Mouse (Mus musculus) cerebellum, postnatal 25 days (tissue): ENCODE measurements at regions not wholly inside any gene's neighbourhood (a gene's known extent, or its start where the extent isn't known, plus 50 kb on each side); places are given as distances from the start of the nearest gene placed in this dataset.
A peak's percentile ranks its signal among the peaks of the same experiment; 100 is the strongest.
"Not testable (repeated sequence)": the region's sequence is repeated elsewhere in the genome, so short reads cannot be mapped to it uniquely, and the experiment has no call there.

Experiments
- DNase-seq, 2 experiments: peaks; one replicate each; pipeline ENCODE4 v3.0.0; 2021; ENCODE audit warnings: mixed read lengths in 2 of 2

DNA sequence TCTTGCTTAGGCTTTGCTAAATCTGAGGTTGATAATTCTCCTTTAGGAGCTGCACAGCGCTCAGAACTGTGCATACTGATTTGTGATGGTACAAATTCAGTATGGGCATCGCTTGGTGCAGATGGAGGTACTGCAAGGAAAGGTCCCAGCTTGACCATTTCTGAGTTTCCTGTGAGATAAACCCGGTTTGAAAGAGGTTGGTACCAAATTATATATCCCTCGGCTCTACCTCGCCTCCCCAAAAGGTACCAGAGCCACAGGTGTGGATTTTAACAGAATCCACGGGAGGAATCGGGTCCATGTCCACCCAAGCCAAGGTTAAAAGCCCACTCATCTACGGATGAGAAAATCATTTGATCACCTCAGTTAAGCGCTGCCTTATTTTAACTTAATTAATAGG lies 172.5 kb upstream of the Zfp808 start:
- not testable (repeated sequence) for DNase-seq

DNA sequence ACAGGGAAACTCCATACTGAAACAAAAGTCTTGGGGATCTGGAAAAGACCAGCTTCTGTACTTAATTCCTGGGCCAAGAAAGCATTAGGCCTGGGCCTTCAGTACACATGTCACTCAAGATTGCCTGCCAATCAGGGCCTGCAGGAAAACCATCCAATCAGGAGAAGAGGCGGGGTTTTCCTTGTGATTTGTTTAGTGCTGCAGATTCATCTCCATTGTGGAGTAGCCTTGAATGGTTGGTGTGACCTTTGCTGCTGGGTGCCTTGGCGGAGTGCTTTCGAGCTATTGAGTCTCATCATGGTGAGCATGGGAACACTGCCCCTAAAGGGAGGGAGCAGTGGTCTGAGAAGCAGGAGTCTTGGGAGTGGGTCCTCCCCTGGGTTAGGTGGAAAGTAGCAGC lies 150.8 kb upstream of the Zfp808 start:
- DNase-seq, result not testable (repeated sequence)

DNA sequence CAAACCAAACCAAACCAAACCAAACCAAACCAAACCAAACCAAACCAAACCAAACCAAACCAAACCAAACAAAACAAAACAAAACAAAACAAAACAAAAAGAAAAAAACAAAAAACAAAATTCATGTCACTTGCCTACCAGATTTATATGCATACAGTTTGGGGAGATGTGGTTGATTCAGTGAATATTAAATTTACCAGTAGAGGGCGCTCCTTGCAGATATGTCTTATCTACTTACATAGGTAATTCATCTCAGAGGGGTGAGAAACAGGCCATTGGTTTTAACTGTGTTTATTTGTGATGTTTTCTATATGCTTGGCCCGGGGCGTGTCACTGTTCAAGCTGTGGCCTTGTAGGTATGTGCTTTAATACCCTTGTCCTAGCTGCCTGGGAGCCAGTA lies 133.2 kb upstream of the Zfp808 start:
- not testable (repeated sequence) for DNase-seq

DNA sequence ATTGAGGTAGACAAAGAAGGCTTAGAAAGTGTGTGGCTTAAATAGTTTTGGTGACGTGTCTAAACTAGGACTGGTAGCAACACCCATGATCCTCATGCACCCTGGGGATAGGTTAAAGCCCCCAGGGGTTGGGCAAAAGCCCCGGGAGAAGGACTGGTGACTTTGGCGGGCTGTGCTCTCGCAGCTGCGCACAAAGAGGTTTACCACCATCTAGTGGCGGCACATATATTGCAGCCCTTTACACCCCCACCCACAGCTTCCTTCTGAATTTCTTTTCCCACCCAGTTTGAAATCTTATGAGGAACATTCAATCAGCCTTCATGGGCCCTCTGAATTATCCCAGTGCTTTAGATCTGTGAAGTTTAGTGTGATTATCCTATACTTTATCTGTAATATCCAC lies 130.9 kb upstream of the Zfp808 start:
- DNase-seq, result peak in 1 of 2 experiments; percentile 2

DNA sequence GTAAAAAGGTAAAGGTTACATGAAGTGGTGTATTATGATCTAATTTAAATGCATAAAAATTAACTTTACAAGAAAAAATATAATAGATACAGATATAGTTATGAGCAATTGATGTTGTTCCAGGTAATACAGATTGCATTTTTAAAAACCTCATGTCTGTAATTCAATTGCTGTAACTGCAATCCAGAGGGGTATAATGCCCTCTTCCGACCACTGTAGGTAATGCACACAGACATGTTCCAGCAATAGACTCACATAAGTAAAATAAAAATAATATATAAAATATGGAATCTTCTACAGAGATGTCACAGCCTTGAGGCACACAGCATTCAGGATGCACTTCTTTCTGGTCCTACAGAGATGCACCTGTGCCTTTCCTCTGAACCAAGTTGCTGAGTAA lies 122.4 kb upstream of the Zfp808 start:
- DNase-seq, result peak in 1 of 2 experiments; percentile 25

DNA sequence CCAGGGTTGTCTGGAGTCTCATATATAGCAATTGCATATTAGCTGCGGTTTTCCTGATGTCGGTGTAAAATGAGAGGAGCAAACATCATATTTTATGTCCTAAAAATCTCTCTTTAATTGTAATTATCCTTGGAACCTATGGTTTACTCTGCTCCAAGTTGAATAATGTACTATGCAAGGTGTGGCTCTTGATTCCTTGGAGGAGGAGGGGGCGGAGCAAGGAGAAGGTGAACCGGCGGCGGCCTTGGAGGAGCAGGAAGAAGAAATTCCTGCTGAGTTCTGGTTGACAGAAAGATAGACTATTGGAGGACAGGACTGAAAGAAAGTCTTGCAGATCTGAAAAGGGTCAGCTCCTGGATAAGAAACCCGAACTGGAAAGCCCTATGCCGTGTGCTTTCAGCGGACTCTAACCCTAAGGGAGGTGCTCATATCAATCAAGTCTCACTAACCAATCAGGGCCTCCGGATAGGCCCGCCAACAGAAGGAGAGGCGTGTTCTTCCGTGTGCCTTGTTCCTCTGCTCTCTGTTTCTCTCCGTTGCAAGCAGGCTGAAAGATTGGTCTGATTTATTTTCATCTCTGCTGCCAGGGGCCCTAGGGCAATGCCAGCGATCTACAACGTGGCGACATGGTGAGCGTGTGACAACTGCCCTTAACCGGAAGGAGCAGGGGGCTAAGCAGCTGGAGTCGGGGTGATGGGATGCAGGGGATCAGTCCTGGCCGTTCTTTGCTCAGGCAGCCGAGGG lies 114.1 kb upstream of the Zfp808 start:
- DNase-seq, result peak; percentile 12 to 23

DNA sequence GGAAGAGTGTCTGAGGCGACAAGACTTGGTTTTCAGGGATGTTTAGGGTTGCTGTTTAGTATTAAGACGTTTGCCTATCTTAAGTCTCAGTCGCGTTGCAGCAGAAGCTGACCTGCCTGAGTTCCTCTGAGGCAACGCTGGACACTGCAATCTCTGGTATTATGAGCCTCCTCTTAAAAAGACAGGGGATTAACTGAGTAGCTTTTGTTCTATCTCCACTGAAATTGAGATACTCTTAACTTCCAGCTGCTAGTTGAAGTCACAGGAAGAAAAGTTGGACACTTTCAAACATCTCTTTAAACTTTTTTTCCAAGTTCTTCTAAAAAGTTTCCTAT lies 113.6 kb upstream of the Zfp808 start:
- not testable (repeated sequence) for DNase-seq

DNA sequence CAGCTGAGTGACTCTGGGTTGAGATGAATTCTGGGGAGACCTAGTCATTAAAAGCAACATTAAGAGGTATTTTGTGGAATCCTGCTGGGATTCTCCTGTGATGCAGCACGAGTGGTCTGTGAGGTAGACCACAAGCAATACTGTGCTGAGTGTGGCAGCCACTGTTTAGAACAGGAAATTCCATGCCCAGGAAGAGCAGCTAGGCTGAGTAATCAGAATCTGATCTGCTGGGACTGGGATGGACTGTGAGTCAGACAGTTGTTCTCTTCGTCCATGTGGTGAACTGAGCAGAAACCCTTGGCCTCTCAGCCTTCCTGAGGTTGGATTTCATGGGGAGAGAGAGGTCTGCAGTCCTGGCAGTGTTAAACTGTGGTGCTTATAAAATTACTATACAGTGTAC lies 92.0 kb upstream of the Zfp808 start:
- not testable (repeated sequence) for DNase-seq

DNA sequence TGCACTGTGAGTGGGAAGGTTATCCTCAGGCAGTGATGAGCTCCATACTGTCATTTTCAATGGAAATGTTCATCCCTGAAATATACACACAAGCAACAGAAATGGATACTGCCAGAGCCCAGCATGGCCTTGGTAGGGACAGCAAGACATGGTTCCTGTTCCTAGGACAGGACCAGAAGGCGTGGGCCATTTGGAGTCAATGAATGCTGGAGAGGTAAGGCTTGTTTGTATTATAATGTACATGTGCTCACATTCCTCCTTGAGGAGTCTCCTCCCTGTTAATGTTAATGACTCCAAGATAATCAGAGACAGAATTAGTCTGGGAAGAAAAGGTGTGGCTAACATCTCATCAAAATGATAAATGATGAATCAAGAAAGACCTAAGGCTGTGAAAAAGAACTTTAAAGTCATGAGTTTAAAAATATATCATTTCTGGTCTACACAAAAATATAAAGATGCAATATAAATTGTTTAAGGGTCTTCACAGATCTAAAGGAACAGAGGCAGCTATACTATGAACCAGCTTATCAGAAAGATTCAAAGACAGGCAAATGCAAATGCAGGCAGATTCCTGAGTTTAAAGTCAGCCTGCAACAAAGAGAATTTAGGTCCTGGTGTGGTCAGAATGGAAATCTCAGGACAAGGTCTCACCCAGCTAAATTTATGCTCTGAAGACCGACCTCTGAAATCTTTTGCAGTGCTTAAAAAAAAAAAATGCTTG lies 51.6 kb upstream of the Zfp808 start:
- DNase-seq, result not testable (repeated sequence)

DNA sequence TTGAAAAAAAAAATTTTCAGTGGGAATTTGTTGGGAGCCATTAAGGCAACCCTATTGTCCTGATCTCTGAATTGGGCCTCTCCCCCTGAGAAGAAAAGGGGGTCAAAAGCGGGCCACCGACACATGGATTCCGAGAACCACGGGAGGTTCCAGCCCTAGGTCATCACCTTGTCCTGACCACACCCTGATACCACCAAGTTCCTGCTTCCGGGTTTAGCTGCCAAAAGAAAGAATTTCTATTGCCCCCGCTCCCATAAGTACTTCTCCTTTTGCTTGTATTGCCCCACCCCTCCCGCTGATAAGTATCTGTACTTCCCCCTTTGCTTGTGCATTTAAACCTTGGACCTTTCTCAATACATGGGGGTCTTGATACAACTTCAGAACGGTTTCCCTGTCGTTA lies 50.8 kb upstream of the Zfp808 start:
- DNase-seq, result not testable (repeated sequence)
